Mouse (Mus musculus) CH12.LX (cell line): ENCODE results near the gene Igfbp2.

Source experiments
- MAX ChIP-seq: IDR thresholded peaks from 2 replicates; pipeline ENCODE4 v1.6.1; 2011; ENCODE audit warnings: low read length, improper control_type of control experiment
- POLR2A ChIP-seq: IDR thresholded peaks from 2 replicates; pipeline ENCODE4 v1.6.1; 2011; ENCODE audit warnings: low read depth, mild to moderate bottlenecking, improper control_type of control experiment, low read length
- USF1 ChIP-seq: IDR thresholded peaks from 2 replicates; pipeline ENCODE4 v1.6.1; 2014; ENCODE audit warnings: low read depth, mild to moderate bottlenecking, inconsistent platforms, low read length, improper control_type of control experiment

- TF ChIP-seq POLR2A (no peak), MAX (no peak), USF1 (no peak)
These were observed 36.2 kb downstream of the Igfbp2 start for GRCm38 (mm10) chr1:72860502-72860901.
